Mouse (Mus musculus) spleen, adult 2 months (tissue): ENCODE measurements at regions not wholly inside any gene's neighbourhood (a gene's known extent, or its start where the extent isn't known, plus 50 kb on each side); places are given as distances from the start of the nearest gene placed in this dataset.

Experiments
- CTCF ChIP-seq: fragments of 200-500 bp; IDR thresholded peaks from 2 replicates; pipeline ENCODE4 v1.5.1; 2011; ENCODE audit warnings: mild to moderate bottlenecking, inconsistent platforms; ENCODE audit not compliant: insufficient read depth, insufficient read length, insufficient replicate concordance; ENCODE audit errors: extremely low read depth
- POLR2A ChIP-seq: fragments of 200-500 bp; IDR thresholded peaks from 2 replicates; pipeline ENCODE4 v1.6.1; 2011; ENCODE audit warnings: low read depth, low read length, inconsistent platforms

GRCm38 (mm10) chr8:11103745-11104607 lies 95.7 kb upstream of the Irs2 start:
- TF ChIP-seq POLR2A (no peak), CTCF (no peak)
